13 mouse cellular contexts compared by ENCODE assay signal in genomic region chr10:119885563-119885962, GRCm38 (mm10).
A peak's percentile ranks its signal among the peaks of the same experiment; 100 is the strongest.
DNase-seq lines count a peak whose midpoint lies in the region; TF ChIP-seq lines count a peak whose summit lies in the region.
"Had no signal": no experiment of that assay in that cellular context is flagged by ENCODE, and none has a peak within 500 bp of the region (broad histone marks: within the 10 kb centered on the region; RNA-seq: fewer than 3 reads in every experiment).

No protein-coding gene starts in this region.

- H3K27me3 ChIP-seq in cerebellum, adult 2 months (ENCODE audit: control insufficient read depth, insufficient read depth, low read length), result no peaks in the 10 kb centered on the region; the same call in 1 of the 2 replicates
- H3K27me3 ChIP-seq: embryonic facial prominence, embryonic 15.5 days; heart, embryonic 15.5 days had no signal

- no peak overlapping the region for H3K27ac ChIP-seq in cerebellum, adult 2 months (ENCODE audit: insufficient read depth, low read length)
- H3K27ac ChIP-seq: embryonic facial prominence, embryonic 15.5 days; heart, embryonic 15.5 days had no signal

- TF ChIP-seq POLR2A in cerebellum, adult 2 months (IDR thresholded peaks at IDR 0.05; ENCODE audit: borderline replicate concordance, insufficient read depth, low read length), result no peak

- H3K4me3 ChIP-seq in cerebellum, adult 2 months (replicated peaks; ENCODE audit: insufficient read depth, low read depth, low read length), result no peak overlapping the region
- H3K4me3 ChIP-seq: embryonic facial prominence, embryonic 15.5 days; heart, embryonic 15.5 days had no signal

- H3K4me1 ChIP-seq in cerebellum, adult 2 months (ENCODE audit: control insufficient read depth, insufficient read depth, low read length), result no peaks in the 10 kb centered on the region
- H3K4me1 ChIP-seq: embryonic facial prominence, embryonic 15.5 days; heart, embryonic 15.5 days had no signal

- 82% methylated on average over 6 of the region's 6 CpGs for WGBS in cerebellum, adult 2 months

- peak in 1 of 2 experiments; percentile 2 for DNase-seq in cerebellum, adult 2 months
- no peak for DNase-seq in cerebellum, postnatal 25 days
- peak; percentile 29 for DNase-seq in layer of hippocampus, adult 11-12 months (ENCODE audit: low spot score)
- no peak for DNase-seq in layer of hippocampus, postnatal 25 days (ENCODE audit: extremely low spot score in 1 of 2, low spot score in 1 of 2)
- DNase-seq in R1 (ENCODE audit: low read depth, low spot score) (peak; percentile 46), adipocyte (ENCODE audit: low spot score) (no peak)
- peak; percentile 1 for DNase-seq in induced T-regulatory cell, adult 2 months (ENCODE audit: low read depth)
- DNase-seq in urinary bladder, adult 2 months (ENCODE audit: low spot score), result no peak
- DNase-seq: adrenal gland, adult 8-10 months; right cerebral cortex, adult 18-20 months; thymus, postnatal 25 days had no signal

- TF ChIP-seq CTCF in cerebellum, adult 2 months (IDR thresholded peaks at IDR 0.05; ENCODE audit: borderline replicate concordance, insufficient read depth, low read depth, low read length), result peak; percentile 23; the same call in 1 of the 2 replicates

Comparison
In these comparisons a context has a peak if more than half of its experiments do, and no peak if none do; other contexts are left out.
1. DNase-seq: peak in layer of hippocampus, adult 11-12 months (single experiment), R1 (single experiment) and induced T-regulatory cell, adult 2 months (single experiment); none in cerebellum, postnatal 25 days (0 of 2), layer of hippocampus, postnatal 25 days (0 of 2), urinary bladder, adult 2 months (single experiment) and adipocyte (single experiment).